Mouse (Mus musculus): ENCODE results near the gene Alg13. TPM values are rescaled to one million over a fixed set of nuclear protein-coding genes. Genes with fewer than 3 reads are reported as not detected.

Alg13 gene
- polyA plus RNA-seq (2015; fragmentation: Nextera tagmentation; extraction: Ambion mirVana), result 15.6 and 18.3 TPM in 2 replicates

GRCm38 (mm10) chrX:144317548-144318163, at the start of gene Alg13:
Alg13 (plus strand) TSS chrX:144317804.
- H3K4me3 ChIP-seq, result peak within 1 kb of the TSS; percentile 57
- H3K36me3 ChIP-seq, result no peaks in the 10 kb centered on the region
- H3K27me3 ChIP-seq, result no peaks in the 10 kb centered on the region
- peak within 1 kb of the TSS; percentile 85 for H3K4me2 ChIP-seq (replicated peaks)
- H3K4me1 ChIP-seq, result peaks cover 9% of the 10 kb centered on the region; the same call in 1 of the 2 replicates
- peak within 1 kb of the TSS; percentile 62 for H3K27ac ChIP-seq (replicated peaks)
- ATAC-seq (replicated peaks), result peak; percentile 93
- peak within 1 kb of the TSS; percentile 59 for H3K9ac ChIP-seq (replicated peaks)
- WGBS, result 14% methylated on average over 47 of the region's 47 CpGs
- H3K9me3 ChIP-seq, result no peaks in the 10 kb centered on the region

GRCm38 (mm10) chrX:144268606-144269005, 49.0 kb upstream of the Alg13 start:
- 71% methylated on average over 1 of the region's 1 CpGs for WGBS
- H3K9me3 ChIP-seq, result no peaks in the 10 kb centered on the region
- H3K9ac ChIP-seq (replicated peaks), result no peak overlapping the region
- H3K36me3 ChIP-seq, result no peaks in the 10 kb centered on the region
- H3K4me1 ChIP-seq, result no peaks in the 10 kb centered on the region
- ATAC-seq (replicated peaks), result no peak
- H3K27ac ChIP-seq (replicated peaks), result no peak overlapping the region
- H3K4me3 ChIP-seq, result no peak overlapping the region
- no peaks in the 10 kb centered on the region for H3K27me3 ChIP-seq
- no peak overlapping the region for H3K4me2 ChIP-seq (replicated peaks)

- Histone ChIP-seq H3K4me1 (no peaks in the 10 kb centered on the region), H3K36me3 (no peaks in the 10 kb centered on the region), H3K9ac (replicated peaks) (no peak overlapping the region), H3K9me3 (no peaks in the 10 kb centered on the region), H3K4me3 (no peak overlapping the region), H3K27ac (replicated peaks) (no peak overlapping the region), H3K27me3 (no peaks in the 10 kb centered on the region), H3K4me2 (replicated peaks) (no peak overlapping the region)
- 55% methylated on average over 2 of the region's 2 CpGs for WGBS
- ATAC-seq (replicated peaks), result peak; percentile 57; the same call in 1 of the 2 replicates
Observed at GRCm38 (mm10) chrX:144301476-144301875, 16.1 kb upstream of the Alg13 start.

- H3K36me3 ChIP-seq, result no peaks in the 10 kb centered on the region
Observed at GRCm38 (mm10) chrX:144305659-144306058, 11.9 kb upstream of the Alg13 start.

GRCm38 (mm10) chrX:144314041-144314440, 3.6 kb upstream of the Alg13 start:
- Histone ChIP-seq H3K4me1 (no peaks in the 10 kb centered on the region), H3K27ac (replicated peaks) (no peak overlapping the region), H3K4me2 (replicated peaks) (no peak overlapping the region), H3K9me3 (no peaks in the 10 kb centered on the region), H3K9ac (replicated peaks) (no peak overlapping the region), H3K4me3 (no peak overlapping the region), H3K27me3 (no peaks in the 10 kb centered on the region), H3K36me3 (no peaks in the 10 kb centered on the region)
- 54% methylated on average over 2 of the region's 2 CpGs for WGBS
- ATAC-seq (replicated peaks), result no peak

More at GRCm38 (mm10) chrX:144305659-144306058, 11.9 kb upstream of the Alg13 start:
- no peak for ATAC-seq (replicated peaks)
- Histone ChIP-seq H3K27ac (replicated peaks) (no peak overlapping the region), H3K27me3 (no peaks in the 10 kb centered on the region), H3K9ac (replicated peaks) (no peak overlapping the region), H3K4me2 (replicated peaks) (no peak overlapping the region), H3K4me3 (no peak overlapping the region), H3K9me3 (no peaks in the 10 kb centered on the region), H3K4me1 (no peaks in the 10 kb centered on the region)
- 84% methylated on average over 2 of the region's 2 CpGs for WGBS

GRCm38 (mm10) chrX:144315028-144315427, 2.6 kb upstream of the Alg13 start:
- Histone ChIP-seq H3K27me3 (no peaks in the 10 kb centered on the region), H3K4me1 (peaks cover 9% of the 10 kb centered on the region; the same call in 1 of the 2 replicates), H3K4me3 (no peak overlapping the region), H3K36me3 (no peaks in the 10 kb centered on the region), H3K4me2 (replicated peaks) (no peak overlapping the region), H3K27ac (replicated peaks) (no peak overlapping the region), H3K9me3 (no peaks in the 10 kb centered on the region), H3K9ac (replicated peaks) (no peak overlapping the region)
- 35% methylated on average over 5 of the region's 5 CpGs for WGBS
- no peak for ATAC-seq (replicated peaks)

- no peak overlapping the region for H3K4me3 ChIP-seq
- WGBS, result 64% methylated on average over 5 of the region's 5 CpGs
- no peak overlapping the region for H3K4me2 ChIP-seq (replicated peaks)
- H3K36me3 ChIP-seq, result no peaks in the 10 kb centered on the region
- no peaks in the 10 kb centered on the region for H3K27me3 ChIP-seq
- H3K4me1 ChIP-seq, result peaks cover 9% of the 10 kb centered on the region; the same call in 1 of the 2 replicates
- H3K27ac ChIP-seq (replicated peaks), result no peak overlapping the region
- H3K9ac ChIP-seq (replicated peaks), result no peak overlapping the region
- no peak for ATAC-seq (replicated peaks)
- no peaks in the 10 kb centered on the region for H3K9me3 ChIP-seq
Observed at GRCm38 (mm10) chrX:144316004-144316403, 1.6 kb upstream of the Alg13 start.

- H3K4me3 ChIP-seq, result peak overlapping the region; percentile 57
- H3K27ac ChIP-seq (replicated peaks), result peak overlapping the region; percentile 62
- peak overlapping the region; percentile 85 for H3K4me2 ChIP-seq (replicated peaks)
- H3K4me1 ChIP-seq, result peaks cover 9% of the 10 kb centered on the region; the same call in 1 of the 2 replicates
- H3K9ac ChIP-seq (replicated peaks), result peak overlapping the region; percentile 59
- ATAC-seq (replicated peaks), result peak; percentile 87
- no peaks in the 10 kb centered on the region for H3K9me3 ChIP-seq
- H3K36me3 ChIP-seq, result no peaks in the 10 kb centered on the region
- H3K27me3 ChIP-seq, result no peaks in the 10 kb centered on the region
- 18% methylated on average over 44 of the region's 53 CpGs for WGBS
Observed at GRCm38 (mm10) chrX:144318164-144318979, 768 bp downstream of the Alg13 start.

- 30% methylated on average over 9 of the region's 9 CpGs for WGBS
- no peaks in the 10 kb centered on the region for H3K27me3 ChIP-seq
- H3K4me3 ChIP-seq, result peak overlapping the region; percentile 57; the same call in 1 of the 2 replicates
Observed at GRCm38 (mm10) chrX:144319366-144319765, 1.8 kb downstream of the Alg13 start.

GRCm38 (mm10) chrX:144325375-144325774, 7.8 kb downstream of the Alg13 start:
- no peaks in the 10 kb centered on the region for H3K36me3 ChIP-seq
- H3K27ac ChIP-seq (replicated peaks), result no peak overlapping the region
- no peak for ATAC-seq (replicated peaks)
- no peak overlapping the region for H3K4me3 ChIP-seq
- no peak overlapping the region for H3K9ac ChIP-seq (replicated peaks)
- no peaks in the 10 kb centered on the region for H3K9me3 ChIP-seq
- H3K4me2 ChIP-seq (replicated peaks), result no peak overlapping the region
- no peaks in the 10 kb centered on the region for H3K27me3 ChIP-seq
- H3K4me1 ChIP-seq, result no peaks in the 10 kb centered on the region

More at GRCm38 (mm10) chrX:144319366-144319765, 1.8 kb downstream of the Alg13 start:
- Histone ChIP-seq H3K27ac (replicated peaks) (no peak overlapping the region), H3K36me3 (no peaks in the 10 kb centered on the region), H3K4me2 (replicated peaks) (peak overlapping the region; percentile 85), H3K9me3 (no peaks in the 10 kb centered on the region), H3K4me1 (peaks cover 9% of the 10 kb centered on the region; the same call in 1 of the 2 replicates), H3K9ac (replicated peaks) (no peak overlapping the region)
- ATAC-seq (replicated peaks), result no peak

GRCm38 (mm10) chrX:144335332-144336015, 17.9 kb downstream of the Alg13 start:
- H3K36me3 ChIP-seq, result no peaks in the 10 kb centered on the region
- no peak for ATAC-seq (replicated peaks)

GRCm38 (mm10) chrX:144337938-144338337, 20.3 kb downstream of the Alg13 start:
- Histone ChIP-seq H3K27me3 (no peaks in the 10 kb centered on the region), H3K9me3 (no peaks in the 10 kb centered on the region), H3K4me1 (no peaks in the 10 kb centered on the region), H3K27ac (replicated peaks) (no peak overlapping the region), H3K4me3 (no peak overlapping the region), H3K4me2 (replicated peaks) (no peak overlapping the region), H3K9ac (replicated peaks) (no peak overlapping the region), H3K36me3 (no peaks in the 10 kb centered on the region)
- no peak for ATAC-seq (replicated peaks)

More at GRCm38 (mm10) chrX:144335332-144336015, 17.9 kb downstream of the Alg13 start:
- H3K27ac ChIP-seq (replicated peaks), result no peak overlapping the region
- H3K4me2 ChIP-seq (replicated peaks), result no peak overlapping the region
- H3K9ac ChIP-seq (replicated peaks), result no peak overlapping the region
- no peaks in the 10 kb centered on the region for H3K9me3 ChIP-seq
- H3K27me3 ChIP-seq, result no peaks in the 10 kb centered on the region
- 40% methylated on average over 8 of the region's 8 CpGs for WGBS
- H3K4me1 ChIP-seq, result no peaks in the 10 kb centered on the region
- H3K4me3 ChIP-seq, result no peak overlapping the region
